Mouse (Mus musculus): Measurements from ENCODE around the gene Atf7.
"Not testable (repeated sequence)": the region's sequence is repeated elsewhere in the genome, so short reads cannot be mapped to it uniquely, and the experiment has no call there.

Atf7 gene

DNA sequence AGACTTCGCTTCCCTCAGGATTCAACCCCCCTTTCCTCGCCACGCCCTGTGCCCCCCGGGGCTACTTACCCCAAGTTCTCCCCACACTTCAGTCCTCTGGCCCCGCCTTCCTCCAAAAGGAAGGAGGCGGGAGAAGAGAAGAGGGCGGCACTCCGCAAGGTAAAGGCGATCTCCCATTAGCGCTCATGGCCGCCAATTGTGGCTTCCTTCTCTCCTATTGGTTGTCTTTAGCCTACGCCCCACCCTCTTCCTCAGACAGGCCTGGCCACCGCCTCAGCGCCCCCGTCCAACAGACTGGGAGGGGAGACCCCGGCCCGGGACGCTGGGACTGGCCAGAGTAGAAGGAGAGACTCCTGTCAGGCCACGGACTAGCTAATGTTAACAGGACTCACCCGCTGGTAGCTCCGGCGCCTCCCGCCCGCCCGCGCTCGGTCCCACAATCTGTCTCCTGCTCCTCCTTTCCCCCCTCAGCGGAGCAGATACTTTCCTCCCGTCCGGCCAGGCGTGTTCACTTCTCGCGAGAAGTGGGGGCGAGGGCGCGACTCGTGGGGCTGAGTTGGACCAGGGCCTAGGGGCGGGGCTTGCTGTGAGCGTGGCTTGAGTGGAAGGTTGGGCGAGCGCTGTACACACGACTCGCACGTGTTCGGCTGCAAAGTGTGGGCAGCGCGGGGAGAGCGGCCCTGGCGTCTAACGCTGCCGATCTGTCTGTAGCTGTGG, at the start of gene Atf7, which contains the start of gene Gm28047:
Gene Atf7 (minus strand): TSS at position 495 of the 717 bp plus-strand sequence.
Gene Gm28047 (minus strand): TSS at position 98 of the 717 bp plus-strand sequence.
- in situ Hi-C loops (cut with MboI, MseI): no loop called here

DNA sequence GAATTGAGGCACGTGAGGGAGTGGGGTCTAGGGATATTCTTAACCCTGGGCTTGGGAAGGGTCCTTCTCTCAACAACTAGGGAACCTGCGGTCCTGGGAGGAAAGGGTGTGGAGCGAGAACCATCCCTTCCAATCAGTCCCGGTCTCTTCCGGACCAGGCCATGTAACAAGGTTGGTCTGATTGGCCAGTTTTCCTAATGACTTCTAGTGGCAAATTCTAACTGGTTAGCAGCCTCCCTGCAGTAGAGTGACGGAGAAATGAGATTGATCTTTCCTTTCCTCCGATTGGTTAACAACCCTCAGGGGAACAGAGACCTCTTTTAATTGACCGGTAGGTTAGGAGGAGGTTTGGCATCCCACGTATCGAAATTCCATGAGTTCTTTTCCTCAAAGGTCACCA, 48.3 kb upstream of the Atf7 start:
- in situ Hi-C loops (cut with MboI, MseI): no loop called here

DNA sequence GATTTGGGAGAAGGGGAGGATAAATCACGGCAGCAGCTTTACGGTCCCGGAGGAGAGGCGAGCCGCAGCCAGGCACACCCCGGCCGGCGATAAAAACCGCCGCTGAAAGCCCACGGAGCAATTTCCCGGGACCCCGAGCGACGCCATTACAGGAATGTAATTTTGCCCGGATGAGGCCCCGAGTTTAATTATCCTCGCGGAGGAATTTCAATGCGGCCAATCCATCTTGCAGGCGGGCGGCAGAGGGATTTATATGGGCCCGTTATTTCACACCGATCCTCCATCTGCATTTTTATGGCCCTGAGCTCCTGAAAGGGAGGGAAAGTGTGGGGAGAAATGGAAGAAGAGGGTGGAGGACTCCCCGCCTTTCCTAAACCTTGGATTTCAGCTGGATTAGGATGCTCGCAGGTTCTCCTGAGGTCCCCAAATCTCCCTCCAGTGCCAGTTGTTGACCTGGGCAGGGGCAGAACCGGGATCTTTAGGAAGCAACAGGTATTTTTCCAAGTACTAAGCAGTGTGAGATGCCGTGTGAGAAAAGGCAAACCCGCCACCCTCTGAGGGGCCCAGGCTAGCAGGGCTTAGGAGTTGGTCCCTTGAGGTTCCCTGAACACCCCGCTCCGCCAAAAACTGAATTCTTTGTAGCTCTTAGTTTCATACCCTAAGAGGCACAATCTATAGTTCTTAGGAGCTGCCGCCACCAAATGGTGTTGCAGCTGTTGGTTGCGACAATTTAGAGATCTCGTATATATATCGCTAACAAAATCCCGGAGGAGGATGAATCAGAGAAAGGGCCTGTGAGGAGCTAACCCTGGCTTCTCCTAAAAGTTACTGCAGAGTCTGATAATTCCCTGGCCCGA, 47.2 kb upstream of the Atf7 start, which contains the start of gene Atp5g2:
Gene Atp5g2 (minus strand): TSS at position 138 of the 857 bp plus-strand sequence.
- in situ Hi-C loops (cut with MboI, MseI): no loop called here

GRCm38 (mm10) chr15:102671721-102672214, 46.5 kb upstream of the Atf7 start:
- in situ Hi-C loops (cut with MboI, MseI): no loop called here

- in situ Hi-C loops (cut with MboI, MseI): no loop called here
Measured at GRCm38 (mm10) chr15:102670767-102671575, 45.7 kb upstream of the Atf7 start.

DNA sequence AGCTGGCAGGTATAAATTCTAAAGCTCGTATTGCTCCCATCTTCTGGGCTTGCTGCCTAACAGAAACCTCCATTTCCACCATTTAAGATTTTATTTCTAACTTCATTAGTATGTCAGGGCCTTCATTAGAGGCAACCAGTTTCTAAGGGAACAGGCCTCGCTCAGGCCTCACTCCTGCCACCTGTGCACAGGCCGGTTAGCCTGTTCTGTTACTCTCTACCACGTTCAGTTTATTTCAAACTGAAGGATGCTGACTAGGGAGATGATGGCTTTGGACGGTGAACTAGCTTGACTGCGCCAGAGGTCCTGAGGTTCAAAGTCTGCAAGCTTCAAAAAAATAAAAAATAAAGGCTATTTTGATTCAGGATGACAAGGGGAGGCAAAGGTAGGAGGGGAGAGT, 45.0 kb upstream of the Atf7 start:
- in situ Hi-C loops (cut with MboI, MseI): no loop called here

DNA sequence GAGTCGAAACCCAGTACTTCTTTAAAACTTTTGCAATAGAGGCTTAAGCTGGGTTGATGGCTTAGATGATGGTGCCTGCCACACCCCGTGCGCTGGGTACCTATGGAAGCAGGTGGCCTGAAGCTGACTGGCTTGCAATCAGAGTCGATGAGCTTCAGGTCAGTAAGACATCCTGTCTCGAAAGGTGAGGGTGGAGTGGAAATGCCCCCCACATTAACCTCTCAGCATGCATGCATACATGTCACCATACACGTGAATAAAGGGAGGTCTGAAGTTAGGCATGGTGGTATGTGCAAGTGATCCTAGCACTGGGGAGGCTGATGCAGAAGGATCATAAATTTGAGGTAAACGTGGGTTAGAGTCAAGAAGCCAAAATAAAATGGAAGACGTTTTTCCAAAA, 44.3 kb upstream of the Atf7 start:
- in situ Hi-C loops (cut with MboI, MseI): no loop called here

- in situ Hi-C loops (cut with MboI, MseI): no loop called here
Measured at GRCm38 (mm10) chr15:102665494-102665893, 40.2 kb upstream of the Atf7 start.

- in situ Hi-C loops (cut with MboI, MseI): no loop called here
Measured at GRCm38 (mm10) chr15:102663825-102664224, 38.6 kb upstream of the Atf7 start.

DNA sequence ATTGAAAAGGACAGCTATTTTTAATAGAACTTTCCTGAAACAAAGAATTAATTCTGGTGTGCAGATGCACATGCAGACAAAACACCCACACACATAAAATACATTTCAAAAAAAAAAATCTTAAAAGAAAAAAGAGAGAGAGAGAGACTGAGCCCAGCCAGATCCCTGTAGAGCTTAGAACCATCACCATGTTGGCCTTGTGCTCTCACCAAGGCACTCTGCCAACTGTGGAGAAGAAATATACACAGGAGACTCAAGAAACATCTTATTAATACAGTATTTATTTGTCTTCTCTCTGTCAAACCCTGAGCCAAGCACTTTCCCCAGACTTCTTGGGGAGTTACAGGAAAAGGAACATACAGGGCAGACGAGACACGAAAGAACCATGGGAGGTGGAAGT, 37.3 kb upstream of the Atf7 start:
- in situ Hi-C loops (cut with MboI, MseI): not testable (repeated sequence)

DNA sequence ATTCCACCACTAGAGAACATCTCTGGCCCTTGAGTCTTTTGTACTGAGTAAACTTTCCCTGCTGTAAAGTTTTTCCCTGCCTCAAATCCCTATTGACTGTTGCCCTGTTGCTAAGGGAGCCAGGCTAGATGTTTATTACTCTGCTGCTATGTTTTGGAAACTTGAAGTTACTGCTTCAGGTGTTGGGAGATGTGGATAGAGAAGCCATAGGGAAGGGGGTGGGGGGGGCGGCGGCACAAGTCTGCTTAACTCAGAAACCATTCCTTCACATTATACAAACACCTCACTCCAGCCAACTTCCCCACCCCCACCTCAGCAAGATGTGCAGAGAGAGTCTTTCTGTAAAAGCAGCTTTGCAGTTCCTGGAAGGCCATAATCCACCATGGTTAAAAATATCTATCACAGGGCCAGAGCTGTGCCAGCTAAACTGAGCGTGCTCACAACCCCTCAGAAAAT, 32.7 kb upstream of the Atf7 start:
- in situ Hi-C loops (cut with MboI, MseI): no loop called here

DNA sequence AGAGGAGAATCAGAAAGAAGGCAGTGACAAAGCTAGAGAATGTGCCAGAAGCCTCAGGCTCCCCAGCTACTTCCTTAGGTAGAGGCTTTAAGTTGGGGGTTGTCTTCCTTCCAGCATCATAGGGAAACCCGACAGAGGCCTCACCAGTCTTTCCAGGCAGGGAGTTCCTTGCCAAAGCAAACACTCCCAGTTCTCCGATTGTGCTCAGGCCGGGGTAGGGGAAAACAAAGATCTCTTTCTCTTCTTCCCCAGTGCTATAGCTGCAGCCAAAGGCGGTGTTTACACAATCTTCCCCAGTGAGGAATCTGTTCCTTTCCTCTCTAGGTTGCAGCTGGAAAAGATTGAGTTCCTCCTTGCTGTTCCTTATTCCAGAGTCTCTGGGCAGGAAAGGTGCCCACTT, 31.4 kb upstream of the Atf7 start:
- in situ Hi-C loops (cut with MboI, MseI): no loop called here

DNA sequence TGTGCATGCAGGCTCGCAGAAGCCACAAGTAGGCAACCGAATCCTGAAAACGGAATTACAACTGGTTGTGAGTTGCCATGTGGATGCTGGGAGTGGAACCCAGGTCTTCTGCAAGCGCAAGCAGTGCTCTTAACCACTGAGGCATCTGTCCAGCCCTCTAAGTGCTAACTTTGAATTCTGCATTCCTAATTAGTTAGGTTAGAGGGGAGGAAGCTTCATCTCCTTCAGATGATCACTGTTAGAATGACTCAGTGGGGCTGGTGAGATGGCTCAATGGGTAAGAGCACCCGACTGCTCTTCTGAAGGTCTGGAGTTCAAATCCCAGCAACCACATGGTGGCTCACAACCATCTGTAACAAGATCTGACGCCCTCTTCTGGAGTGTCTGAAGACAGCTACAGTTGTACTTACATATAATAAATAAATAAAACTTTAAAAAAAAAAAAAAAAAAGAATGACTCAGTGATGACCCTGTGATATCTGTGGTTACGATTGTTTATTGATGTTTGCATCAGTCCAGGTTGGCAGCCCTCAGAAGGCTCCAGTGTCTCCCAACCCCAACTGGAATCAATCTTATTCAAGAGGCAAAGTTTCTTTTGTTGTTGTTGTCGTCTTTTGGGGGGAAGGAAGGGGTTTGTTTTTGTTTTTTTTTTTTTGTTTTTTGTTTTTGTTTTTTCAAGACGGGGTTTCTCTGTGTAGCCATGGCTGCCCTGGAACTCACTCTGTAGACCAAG, 26.8 kb upstream of the Atf7 start:
- in situ Hi-C loops (cut with MboI, MseI): not testable (repeated sequence)

GRCm38 (mm10) chr15:102651107-102651506, 25.8 kb upstream of the Atf7 start:
- in situ Hi-C loops (cut with MboI, MseI): no loop called here

DNA sequence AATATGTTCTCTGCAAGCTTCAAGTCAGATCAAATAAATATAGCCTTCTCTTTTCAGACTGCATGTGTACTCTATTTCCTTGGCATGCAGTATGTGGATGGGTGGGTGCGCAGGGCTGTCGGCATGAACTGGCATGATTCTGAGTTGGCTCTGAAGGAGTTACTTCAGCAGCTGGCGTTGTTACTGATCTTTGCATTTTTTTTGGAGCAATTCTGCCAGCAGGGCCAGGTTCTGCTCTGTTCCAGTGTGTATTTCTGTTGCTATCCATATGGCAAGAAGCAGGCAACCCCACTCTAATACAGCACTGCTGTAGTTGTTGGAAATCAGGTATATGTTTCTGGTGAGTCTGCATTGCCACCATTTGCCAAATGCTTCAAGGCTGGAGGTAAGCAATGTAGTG, 10.6 kb upstream of the Atf7 start:
- in situ Hi-C loops (cut with MboI, MseI): no loop called here

DNA sequence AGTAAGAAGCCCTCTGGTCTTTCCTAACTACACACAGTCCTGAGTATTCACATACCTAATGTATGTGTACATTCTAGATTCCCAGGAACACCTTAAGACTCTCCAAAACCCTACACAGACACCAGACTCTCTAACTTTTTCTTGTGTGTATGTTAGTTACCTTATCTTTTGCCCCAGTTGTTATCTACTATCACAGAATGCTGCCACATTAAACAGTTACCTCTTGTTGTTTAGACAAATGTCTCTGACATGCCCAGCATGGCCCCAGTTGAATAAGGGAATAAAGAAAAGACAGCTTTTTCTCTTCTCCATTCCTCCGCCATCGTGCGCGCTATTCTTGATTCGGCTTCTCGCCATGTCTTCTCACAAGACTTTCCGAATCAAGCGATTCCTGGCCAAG, 9.4 kb upstream of the Atf7 start:
- in situ Hi-C loops (cut with MboI, MseI): no loop called here

DNA sequence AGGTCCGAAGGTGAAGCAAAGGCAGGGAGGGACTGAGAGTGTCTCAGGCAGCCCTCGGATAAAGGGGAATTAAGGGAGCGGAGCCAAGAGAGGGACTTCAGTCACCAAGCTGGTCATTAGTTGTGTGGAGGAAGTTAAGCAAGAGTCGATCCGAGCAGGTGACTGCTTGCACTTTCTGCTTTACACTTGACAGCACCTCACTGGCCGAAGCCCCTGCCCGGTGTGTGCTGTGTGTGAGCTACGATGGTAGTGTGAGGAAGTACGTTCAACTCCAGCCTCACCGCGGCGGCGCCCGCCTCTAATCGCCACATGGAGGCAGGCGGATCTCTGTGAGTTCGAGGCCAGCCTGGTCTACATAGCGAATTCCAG, 407 bp upstream of the Atf7 start:
- in situ Hi-C loops (cut with MboI, MseI): no loop called here

DNA sequence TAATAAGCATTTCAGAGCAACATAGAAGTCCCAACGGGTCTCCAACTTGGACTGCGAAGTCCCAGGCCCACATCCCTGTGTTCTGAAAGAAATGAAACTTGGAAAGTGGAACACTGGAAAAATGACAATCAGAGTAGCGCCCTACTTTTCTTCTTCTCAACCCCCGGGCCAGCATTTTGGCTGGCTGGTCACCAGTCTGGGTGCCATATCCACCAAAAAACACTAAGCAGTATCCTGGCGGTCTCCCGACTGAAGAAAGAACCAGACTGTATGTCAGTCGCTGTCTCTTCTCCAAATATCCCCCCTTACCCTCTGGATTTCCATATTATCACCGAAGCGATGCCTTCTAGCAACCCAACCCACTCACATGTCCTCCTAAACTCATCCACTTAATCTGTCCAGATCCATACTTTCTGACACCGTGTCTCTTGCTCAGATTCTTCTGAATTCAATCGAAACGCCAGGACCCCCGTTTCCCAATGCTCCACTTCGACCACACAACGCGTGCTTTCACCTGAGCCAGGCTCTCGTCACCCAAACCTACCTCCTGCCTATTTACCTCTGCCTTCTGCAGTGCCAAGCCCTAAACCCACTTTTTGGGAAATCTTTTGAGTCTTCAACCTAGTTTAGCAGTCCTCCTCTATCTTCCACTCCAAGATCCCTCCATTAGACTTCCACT, 834 bp downstream of the Atf7 start:
- in situ Hi-C loops (cut with MboI, MseI): no loop called here

DNA sequence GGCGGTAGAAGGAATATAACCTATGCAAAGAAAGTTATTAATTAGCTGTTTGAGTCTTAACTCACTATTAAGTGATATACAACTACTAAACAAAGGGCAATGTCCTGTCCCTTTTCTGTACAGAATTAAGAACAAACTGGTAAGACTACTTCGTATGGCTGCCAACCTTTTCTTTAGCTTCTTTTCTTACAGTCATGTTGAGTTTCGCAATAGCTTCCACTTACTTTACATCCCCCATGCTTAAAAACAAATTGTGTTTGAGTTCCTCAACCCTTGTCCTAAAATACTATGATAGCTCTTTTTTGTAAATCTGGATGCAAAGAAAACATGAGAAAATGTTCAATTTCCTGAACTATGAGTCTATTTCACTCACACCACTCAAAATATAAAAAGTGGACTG, 2.1 kb downstream of the Atf7 start:
- in situ Hi-C loops (cut with MboI, MseI): no loop called here

DNA sequence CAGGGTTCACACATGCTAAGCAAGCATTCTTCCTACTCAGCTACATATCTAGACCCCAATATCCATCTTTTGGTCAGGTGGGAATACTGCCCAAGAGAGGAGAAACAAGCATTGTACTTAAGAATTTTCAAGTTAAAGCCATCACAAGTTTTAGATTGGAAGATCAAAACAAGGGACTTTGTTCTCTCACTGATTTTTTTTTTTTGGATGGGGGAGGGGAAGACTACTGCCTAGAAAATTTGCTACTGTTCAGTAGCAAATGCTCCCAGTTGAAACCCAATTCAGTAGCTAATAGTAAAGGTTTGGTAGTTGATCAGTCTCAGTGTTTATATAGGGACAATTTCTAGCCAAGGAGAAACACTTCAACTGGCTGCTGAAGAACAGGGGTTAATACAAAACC, 2.7 kb downstream of the Atf7 start:
- in situ Hi-C loops (cut with MboI, MseI): no loop called here

DNA sequence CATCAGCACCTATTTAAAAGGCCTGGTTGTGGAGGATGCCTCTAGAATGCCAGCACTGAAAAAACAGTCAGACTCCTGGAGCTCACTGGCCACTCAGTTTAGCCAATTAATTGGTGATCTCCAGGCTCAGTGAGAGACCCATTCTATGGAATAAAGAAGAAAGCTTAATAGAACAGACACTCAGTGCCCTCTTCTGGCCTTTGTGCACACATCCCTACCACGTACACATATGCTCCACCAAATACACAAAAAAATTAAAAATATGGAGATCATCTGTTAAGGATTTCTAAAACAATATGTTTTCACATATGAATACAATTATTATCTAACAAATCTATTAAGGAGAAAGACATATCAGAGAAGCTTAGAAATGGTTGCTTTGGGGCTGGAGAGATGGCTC, 4.5 kb downstream of the Atf7 start:
- in situ Hi-C loops (cut with MboI, MseI): no loop called here
